Mouse (Mus musculus): ENCODE results near the gene Txnrd2.

Gene Txnrd2

GRCm38 (mm10) chr16:18490281-18490680, 64.1 kb downstream of the Txnrd2 start:
- no peak for DNase-seq (ENCODE audit: low read depth)

- no peak for DNase-seq (ENCODE audit: low read depth)
Observed at GRCm38 (mm10) chr16:18490894-18491293, 64.7 kb downstream of the Txnrd2 start.

- DNase-seq (ENCODE audit: low read depth) = no peak
Observed at GRCm38 (mm10) chr16:18497865-18498515, 71.8 kb downstream of the Txnrd2 start.

- peak; percentile 96 for DNase-seq (ENCODE audit: low read depth)
Observed at GRCm38 (mm10) chr16:18498558-18498990, 72.4 kb downstream of the Txnrd2 start, which contains the start of the genes Gnb1l and Rtl10. TSS of gene Gnb1l (plus strand) at chr16:18498713. TSS of gene Rtl10 (plus strand) at chr16:18498901.

GRCm38 (mm10) chr16:18498996-18499395, 72.8 kb downstream of the Txnrd2 start:
- no peak for DNase-seq (ENCODE audit: low read depth)

GRCm38 (mm10) chr16:18501531-18501930, 75.3 kb downstream of the Txnrd2 start:
- no peak for DNase-seq (ENCODE audit: low read depth)

- no peak for DNase-seq (ENCODE audit: low read depth)
Observed at GRCm38 (mm10) chr16:18503566-18504342, 77.6 kb downstream of the Txnrd2 start.

- DNase-seq (ENCODE audit: low read depth) = no peak
Observed at GRCm38 (mm10) chr16:18506524-18507199, 80.5 kb downstream of the Txnrd2 start.

- DNase-seq (ENCODE audit: low read depth) = no peak
Observed at GRCm38 (mm10) chr16:18507200-18507549, 81.0 kb downstream of the Txnrd2 start.

GRCm38 (mm10) chr16:18511741-18512140, 85.6 kb downstream of the Txnrd2 start:
- DNase-seq (ENCODE audit: low read depth) = no peak

GRCm38 (mm10) chr16:18513508-18513907, 87.3 kb downstream of the Txnrd2 start:
- DNase-seq (ENCODE audit: low read depth) = no peak

- DNase-seq (ENCODE audit: low read depth) = peak; percentile 15
Observed at GRCm38 (mm10) chr16:18518091-18518490, 91.9 kb downstream of the Txnrd2 start.

- no peak for DNase-seq (ENCODE audit: low read depth)
Observed at GRCm38 (mm10) chr16:18523563-18524245, 97.5 kb downstream of the Txnrd2 start.

GRCm38 (mm10) chr16:18528656-18529055, 102.5 kb downstream of the Txnrd2 start:
- no peak for DNase-seq (ENCODE audit: low read depth)

Measured in induced T-regulatory cell, adult 2 months (primary cell).